Mouse (Mus musculus) small intestine, adult 2 months (tissue): ENCODE data around the gene Gulp1. TPM values are rescaled to one million over a fixed set of nuclear protein-coding genes. Genes with fewer than 3 reads are reported as not detected.

Source experiments
- H3K27ac ChIP-seq: fragments of 200-500 bp; 2 replicates; pipeline ENCODE4 v1.5.1; 2012; ENCODE audit warnings: low read depth, low read length, control low read depth, inconsistent platforms; ENCODE audit not compliant: insufficient read depth
- H3K27me3 ChIP-seq: fragments of 200-500 bp; 2 replicates; pipeline ENCODE4 v1.6.1; 2012; ENCODE audit warnings: mild to moderate bottlenecking, moderate library complexity, low read length, inconsistent platforms; ENCODE audit not compliant: control insufficient read depth, insufficient read depth
- H3K36me3 ChIP-seq: fragments of 200-500 bp; 2 replicates; pipeline ENCODE4 v1.6.1; 2012; ENCODE audit warnings: mild to moderate bottlenecking, low read length, control low read depth, inconsistent platforms; ENCODE audit not compliant: control insufficient read depth, insufficient read depth
- H3K4me1 ChIP-seq: fragments of 200-500 bp; 2 replicates; pipeline ENCODE4 v1.6.1; 2012; ENCODE audit warnings: low read length, inconsistent platforms, mixed read lengths; ENCODE audit not compliant: control insufficient read depth, insufficient read depth, insufficient read length
- H3K4me3 ChIP-seq: fragments of 200-500 bp; 2 replicates; pipeline ENCODE4 v1.5.1; 2012; ENCODE audit warnings: low read depth, mild to moderate bottlenecking, control low read depth, inconsistent platforms, low read length, moderate library complexity
- CTCF ChIP-seq: fragments of 200-500 bp; IDR thresholded peaks from 2 replicates; pipeline ENCODE4 v1.5.1; 2012; ENCODE audit warnings: low read depth, mild to moderate bottlenecking, control low read depth, inconsistent platforms, low read length, moderate library complexity, mixed read lengths; ENCODE audit not compliant: insufficient replicate concordance, insufficient read length; ENCODE audit errors: extremely low read depth
- POLR2A ChIP-seq: fragments of 200-500 bp; IDR thresholded peaks from 2 replicates; pipeline ENCODE4 v1.6.1; 2012; ENCODE audit warnings: low read depth, mild to moderate bottlenecking, control low read depth, inconsistent platforms, low read length, moderate library complexity
- WGBS: fragments of 180-500 bp; shearing (Covaris S2); methylation state at CpG from one replicate; pipeline ENCODE4 v1.1.7; 2018; 5-methylcytosine and 5-hydroxymethylcytosine counted together
- polyA plus RNA-seq: library from polyadenylated mRNA; depleted of rRNA; stranded (reverse); fragments of >200 nt; gene quantifications from 2 replicates; pipeline ENCODE4 v1.2.3, GENCODE M21; 2012

Gulp1 gene
- polyA plus RNA-seq, 1 experiment: 0.67 TPM

- Histone ChIP-seq H3K27me3 (no peaks in the 10 kb centered on the region), H3K4me3 (no peak overlapping the region), H3K4me1 (no peaks in the 10 kb centered on the region), H3K36me3 (no peaks in the 10 kb centered on the region), H3K27ac (no peak overlapping the region)
- WGBS: 60% methylated on average over 2 of the region's 2 CpGs
- TF ChIP-seq CTCF (no peak), POLR2A (no peak)
Observed at GRCm38 (mm10) chr1:44618751-44619150, 67.4 kb downstream of the Gulp1 start.

- no peaks in the 10 kb centered on the region for H3K36me3 ChIP-seq
- 65% methylated on average over 4 of the region's 4 CpGs for WGBS
- TF ChIP-seq CTCF (no peak), POLR2A (no peak)
- H3K4me1 ChIP-seq: no peaks in the 10 kb centered on the region
- H3K4me3 ChIP-seq: no peak overlapping the region
- H3K27ac ChIP-seq: no peak overlapping the region
- H3K27me3 ChIP-seq: no peaks in the 10 kb centered on the region
Observed at GRCm38 (mm10) chr1:44634481-44634880, 83.2 kb downstream of the Gulp1 start.

- H3K27me3 ChIP-seq: no peaks in the 10 kb centered on the region
- TF ChIP-seq POLR2A: no peak
- no peak overlapping the region for H3K27ac ChIP-seq
- 81% methylated on average over 6 of the region's 6 CpGs for WGBS
- no peaks in the 10 kb centered on the region for H3K4me1 ChIP-seq
- no peak overlapping the region for H3K4me3 ChIP-seq
- H3K36me3 ChIP-seq: no peaks in the 10 kb centered on the region
Observed at GRCm38 (mm10) chr1:44645678-44646276, 94.5 kb downstream of the Gulp1 start.

GRCm38 (mm10) chr1:44678974-44679373 is 127.7 kb downstream of the Gulp1 start:
- Histone ChIP-seq H3K27ac (no peak overlapping the region), H3K4me1 (no peaks in the 10 kb centered on the region), H3K27me3 (no peaks in the 10 kb centered on the region), H3K36me3 (no peaks in the 10 kb centered on the region), H3K4me3 (no peak overlapping the region)
- 79% methylated on average over 3 of the region's 3 CpGs for WGBS
- TF ChIP-seq CTCF (no peak), POLR2A (no peak)

- Histone ChIP-seq H3K27ac (no peak overlapping the region), H3K4me1 (no peaks in the 10 kb centered on the region), H3K36me3 (no peaks in the 10 kb centered on the region), H3K4me3 (no peak overlapping the region), H3K27me3 (no peaks in the 10 kb centered on the region)
- 68% methylated on average over 3 of the region's 3 CpGs for WGBS
- TF ChIP-seq POLR2A (no peak), CTCF (no peak)
Observed at GRCm38 (mm10) chr1:44679415-44679814, 128.1 kb downstream of the Gulp1 start.

GRCm38 (mm10) chr1:44682556-44682955 is 131.2 kb downstream of the Gulp1 start:
- 31% methylated on average over 2 of the region's 2 CpGs for WGBS
- Histone ChIP-seq H3K36me3 (no peaks in the 10 kb centered on the region), H3K27ac (no peak overlapping the region), H3K4me1 (no peaks in the 10 kb centered on the region), H3K4me3 (no peak overlapping the region), H3K27me3 (no peaks in the 10 kb centered on the region)
- TF ChIP-seq POLR2A: no peak
- TF ChIP-seq CTCF: no peak

- Histone ChIP-seq H3K4me3 (no peak overlapping the region), H3K27ac (no peak overlapping the region), H3K27me3 (no peaks in the 10 kb centered on the region), H3K4me1 (no peaks in the 10 kb centered on the region), H3K36me3 (no peaks in the 10 kb centered on the region)
- TF ChIP-seq POLR2A (no peak), CTCF (no peak)
- 71% methylated on average over 6 of the region's 6 CpGs for WGBS
Observed at GRCm38 (mm10) chr1:44683723-44684122, 132.4 kb downstream of the Gulp1 start.
